ENCODE assay signal across 1 mouse cellular context in the genomic region with DNA sequence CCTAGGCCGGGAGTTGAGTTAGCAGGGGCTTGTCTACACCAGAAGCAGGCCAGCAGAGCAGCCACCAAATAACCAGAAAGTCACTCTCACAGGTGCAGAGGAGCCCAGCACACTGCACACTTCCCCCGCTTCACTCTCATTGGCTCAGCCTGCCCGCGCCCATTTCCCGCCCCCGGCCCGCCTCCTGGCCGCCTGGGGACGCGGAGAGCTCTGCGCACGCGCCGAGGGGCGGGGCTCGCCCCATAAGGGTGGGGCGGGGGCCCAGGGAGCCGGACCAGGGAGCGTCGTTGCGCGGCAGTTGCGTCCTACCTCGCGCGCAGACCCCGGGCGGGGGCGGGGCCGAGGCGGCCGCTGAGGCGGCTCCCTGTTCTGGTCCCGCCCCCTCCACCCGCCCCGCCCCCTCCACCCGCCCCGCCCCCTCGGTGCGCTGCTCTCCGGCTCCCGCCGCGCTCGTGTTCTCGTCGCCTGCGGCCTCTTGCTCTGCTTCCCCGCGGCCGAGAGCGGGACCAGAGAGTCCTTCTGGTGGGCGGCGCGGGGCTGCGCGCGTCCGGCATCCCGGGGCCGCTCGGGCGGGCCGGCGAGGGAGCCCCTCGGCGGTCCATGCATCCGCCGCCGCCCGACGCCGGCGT.
TF ChIP-seq lines count a peak whose summit lies in the region.

A gene (plus strand): TSS at position 264 of the 629 bp plus-strand sequence.

TF ChIP-seq in CH12.LX, 34 proteins besides CTCF, POLR2A, EP300 and RAD21 (continued from another document):
- TF ChIP-seq POLR2AphosphoS2 (IDR thresholded peaks at IDR 0.05; ENCODE audit: low read depth, low read length), result no peak
- no peak for TF ChIP-seq IRF4 (IDR thresholded peaks at IDR 0.05; ENCODE audit: low read depth, low read length)
- TF ChIP-seq GABPA (IDR thresholded peaks at IDR 0.05; ENCODE audit: insufficient replicate concordance, low read depth, low read length), result no peak
- TF ChIP-seq MXI1 (IDR thresholded peaks at IDR 0.05; ENCODE audit: low read depth, low read length), result no peak
- no peak for TF ChIP-seq ETS1 (conservative IDR thresholded peaks at IDR 0.05; ENCODE audit: low read depth, low read length)
- no peak for TF ChIP-seq ZKSCAN1 (IDR thresholded peaks at IDR 0.05; ENCODE audit: borderline replicate concordance, low read depth, low read length)
- TF ChIP-seq TBP (conservative IDR thresholded peaks at IDR 0.05; ENCODE audit: low read depth, low read length), result no peak
- TF ChIP-seq MAX (IDR thresholded peaks at IDR 0.05; ENCODE audit: low read length), result peak; percentile 69; the same call in 1 of the 2 replicates
- peak; percentile 52; the same call in 1 of the 2 replicates for TF ChIP-seq MAZ (IDR thresholded peaks at IDR 0.05; ENCODE audit: low read depth, low read length)
- TF ChIP-seq E2F4 (IDR thresholded peaks at IDR 0.05; ENCODE audit: insufficient replicate concordance, low read depth, low read length), result peak; percentile 29; the same call in 1 of the 2 replicates
- peak; percentile 93 for TF ChIP-seq NRF1 (IDR thresholded peaks at IDR 0.05; ENCODE audit: low read depth, low read length)
- no peak for TF ChIP-seq NELFE (IDR thresholded peaks at IDR 0.05; ENCODE audit: low read depth, low read length)
- no peak for TF ChIP-seq CHD2 (IDR thresholded peaks at IDR 0.05; ENCODE audit: low read length)
